Mouse (Mus musculus): Measurements from ENCODE around the gene Gipc3. TPM values are rescaled to one million over a fixed set of nuclear protein-coding genes. Genes with fewer than 3 reads are reported as not detected.
A peak's percentile ranks its signal among the peaks of the same experiment; 100 is the strongest.

Gene Gipc3
- polyA plus RNA-seq, 1 experiment: 0.82 TPM

DNA sequence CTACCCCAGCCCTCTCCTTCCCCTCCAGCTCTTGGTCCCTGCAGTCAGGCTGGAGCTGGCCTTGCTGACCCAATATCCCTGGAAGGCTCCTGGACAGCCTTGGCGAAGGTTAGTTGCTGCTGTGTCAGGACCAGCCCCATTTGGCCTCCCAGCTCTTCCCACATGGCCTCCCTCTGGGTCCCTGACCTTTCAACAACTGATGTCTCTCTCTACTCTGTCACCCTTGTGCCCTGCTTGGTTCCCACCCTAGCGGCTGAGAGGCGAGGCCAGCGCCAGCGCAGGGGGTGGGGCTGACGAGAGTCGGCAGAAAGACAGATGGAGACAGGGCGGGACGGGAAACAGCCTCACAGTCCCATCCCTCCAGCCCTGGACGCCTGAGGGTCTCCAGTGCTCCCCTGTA is 14.7 kb downstream of the Gipc3 start, which contains the start of gene Tbxa2r:
Gene Tbxa2r (plus strand): TSS at position 346 of the 400 bp plus-strand sequence.
- Histone ChIP-seq H3K4me3 (ENCODE audit: control insufficient read depth, insufficient read depth, low read length) (peak within 1 kb of the TSS; percentile 68), H3K36me3 (ENCODE audit: control insufficient read depth, insufficient read depth, low read length) (peaks cover 56% of the 10 kb centered on the region), H3K27ac (ENCODE audit: control insufficient read depth, insufficient read depth, low read length) (peak within 1 kb of the TSS; percentile 96), H3K4me1 (replicated peaks; ENCODE audit: control insufficient read depth, insufficient read depth, low read length) (peaks cover 61% of the 10 kb centered on the region), H3K27me3 (ENCODE audit: control insufficient read depth, insufficient read depth, low read length) (no peaks in the 10 kb centered on the region)
- TF ChIP-seq POLR2A (IDR thresholded peaks at IDR 0.05; ENCODE audit: control insufficient read depth, extremely low read depth, insufficient read depth, low read length, poor library complexity) (peak; percentile 47; the same call in 1 of the 2 replicates), CTCF (IDR thresholded peaks at IDR 0.05; ENCODE audit: borderline replicate concordance, control insufficient read depth, extremely low read depth, insufficient read depth, low read length, poor library complexity) (peak; percentile 65; the same call in 1 of the 2 replicates)
- 2% methylated on average over 10 of the region's 10 CpGs for WGBS
- DNase-seq: peak; percentile 88

DNA sequence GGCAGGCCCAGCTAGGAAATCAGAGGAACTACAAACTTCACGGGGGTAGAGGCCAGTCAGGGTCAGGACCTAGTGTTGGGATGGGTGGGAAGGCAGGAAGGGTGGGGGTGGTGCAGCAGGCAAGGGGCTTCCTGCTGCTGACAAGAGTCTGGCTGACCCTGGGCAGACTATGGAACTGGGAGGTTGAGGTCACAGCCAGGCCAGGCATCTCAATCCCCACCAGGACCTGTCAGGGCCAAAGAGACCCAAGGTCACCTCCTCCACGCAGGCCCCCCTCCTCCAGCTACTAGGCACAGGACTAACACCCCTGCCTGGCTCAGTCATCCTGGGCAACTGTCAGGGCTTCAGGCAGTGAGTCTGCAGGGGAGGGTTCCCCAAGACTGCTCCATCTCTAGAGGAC is 15.1 kb downstream of the Gipc3 start:
- DNase-seq: no peak
- H3K4me3 ChIP-seq (ENCODE audit: control insufficient read depth, insufficient read depth, low read length): peak overlapping the region; percentile 68
- 48% methylated on average over 2 of the region's 2 CpGs for WGBS
- peaks cover 60% of the 10 kb centered on the region for H3K4me1 ChIP-seq (replicated peaks; ENCODE audit: control insufficient read depth, insufficient read depth, low read length)
- no peaks in the 10 kb centered on the region for H3K27me3 ChIP-seq (ENCODE audit: control insufficient read depth, insufficient read depth, low read length)
- no peak for TF ChIP-seq POLR2A (IDR thresholded peaks at IDR 0.05; ENCODE audit: control insufficient read depth, extremely low read depth, insufficient read depth, low read length, poor library complexity)
- no peak for TF ChIP-seq CTCF (IDR thresholded peaks at IDR 0.05; ENCODE audit: borderline replicate concordance, control insufficient read depth, extremely low read depth, insufficient read depth, low read length, poor library complexity)
- peak overlapping the region; percentile 96 for H3K27ac ChIP-seq (ENCODE audit: control insufficient read depth, insufficient read depth, low read length)
- H3K36me3 ChIP-seq (ENCODE audit: control insufficient read depth, insufficient read depth, low read length): peaks cover 56% of the 10 kb centered on the region

DNA sequence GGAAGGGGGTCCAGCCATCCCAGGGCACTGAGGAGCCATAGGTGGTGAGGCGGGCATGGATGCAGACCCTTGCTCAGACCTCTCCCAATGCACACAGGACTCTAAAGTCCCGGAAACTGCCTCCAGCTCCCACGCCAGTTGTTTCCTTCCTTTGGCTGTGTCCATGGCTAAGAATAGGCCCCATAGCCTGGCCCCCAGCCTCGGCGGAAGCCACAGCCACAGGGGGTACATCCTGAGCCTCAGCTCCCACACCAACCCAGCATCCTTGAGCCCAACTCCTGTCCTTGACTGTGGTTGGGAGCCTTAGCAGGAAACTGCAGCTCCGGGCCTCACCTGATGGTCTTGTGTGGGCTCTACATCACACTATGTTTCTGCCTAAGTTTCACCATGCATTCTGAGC is 16.2 kb downstream of the Gipc3 start:
- DNase-seq: no peak
- peak overlapping the region; percentile 20 for H3K27ac ChIP-seq (ENCODE audit: control insufficient read depth, insufficient read depth, low read length)
- 15% methylated on average over 6 of the region's 6 CpGs for WGBS

DNA sequence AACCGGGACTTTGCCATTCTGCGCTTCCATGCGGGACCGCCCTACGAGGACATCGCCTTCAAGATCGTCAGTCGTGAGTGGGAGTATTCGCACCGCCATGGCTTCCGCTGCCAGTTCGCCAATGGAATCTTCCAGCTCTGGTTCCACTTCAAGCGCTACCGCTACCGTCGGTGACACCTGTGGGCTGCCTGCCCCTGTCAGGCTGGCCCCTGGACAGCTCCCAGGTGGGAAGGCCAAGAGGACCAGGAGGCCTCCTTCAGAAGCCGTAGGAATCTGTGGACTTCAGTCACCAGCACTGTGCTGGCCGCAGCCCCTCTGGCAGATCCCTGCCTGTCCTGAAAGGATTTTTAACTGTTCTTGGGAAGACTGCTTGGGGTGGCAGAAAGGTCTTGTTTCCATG is 17.3 kb downstream of the Gipc3 start:
- WGBS: 97% methylated on average over 18 of the region's 18 CpGs
- no peak overlapping the region for H3K27ac ChIP-seq (ENCODE audit: control insufficient read depth, insufficient read depth, low read length)
- H3K4me3 ChIP-seq (ENCODE audit: control insufficient read depth, insufficient read depth, low read length): no peak overlapping the region
- peaks cover 48% of the 10 kb centered on the region for H3K36me3 ChIP-seq (ENCODE audit: control insufficient read depth, insufficient read depth, low read length)
- H3K27me3 ChIP-seq (ENCODE audit: control insufficient read depth, insufficient read depth, low read length): no peaks in the 10 kb centered on the region
- TF ChIP-seq POLR2A (IDR thresholded peaks at IDR 0.05; ENCODE audit: control insufficient read depth, extremely low read depth, insufficient read depth, low read length, poor library complexity) (no peak), CTCF (IDR thresholded peaks at IDR 0.05; ENCODE audit: borderline replicate concordance, control insufficient read depth, extremely low read depth, insufficient read depth, low read length, poor library complexity) (no peak)
- H3K4me1 ChIP-seq (replicated peaks; ENCODE audit: control insufficient read depth, insufficient read depth, low read length): peaks cover 48% of the 10 kb centered on the region
- DNase-seq: no peak

More for the DNA sequence above, 16.2 kb downstream of the Gipc3 start:
- Histone ChIP-seq H3K36me3 (ENCODE audit: control insufficient read depth, insufficient read depth, low read length) (peaks cover 52% of the 10 kb centered on the region), H3K27me3 (ENCODE audit: control insufficient read depth, insufficient read depth, low read length) (no peaks in the 10 kb centered on the region), H3K4me1 (replicated peaks; ENCODE audit: control insufficient read depth, insufficient read depth, low read length) (peaks cover 54% of the 10 kb centered on the region), H3K4me3 (ENCODE audit: control insufficient read depth, insufficient read depth, low read length) (no peak overlapping the region)
- TF ChIP-seq CTCF (IDR thresholded peaks at IDR 0.05; ENCODE audit: borderline replicate concordance, control insufficient read depth, extremely low read depth, insufficient read depth, low read length, poor library complexity): no peak
- no peak for TF ChIP-seq POLR2A (IDR thresholded peaks at IDR 0.05; ENCODE audit: control insufficient read depth, extremely low read depth, insufficient read depth, low read length, poor library complexity)

DNA sequence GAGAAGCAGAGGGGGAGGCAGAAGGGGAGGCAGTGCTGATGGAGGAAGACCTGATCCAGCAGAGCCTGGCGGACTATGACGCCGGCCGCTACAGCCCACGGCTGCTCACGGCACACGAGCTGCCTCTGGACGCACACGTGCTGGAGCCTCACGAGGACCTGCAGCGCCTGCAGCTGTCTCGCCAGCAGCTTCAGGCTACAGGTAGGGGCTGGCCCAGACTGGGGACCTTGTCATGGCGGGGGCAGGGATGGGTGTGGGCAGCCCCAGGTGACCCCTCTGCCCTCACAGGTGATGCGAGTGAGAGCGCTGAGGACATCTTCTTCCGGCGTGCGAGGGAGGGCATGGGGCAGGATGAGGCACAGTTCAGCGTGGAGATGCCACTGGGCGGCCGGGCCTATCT is 17.9 kb downstream of the Gipc3 start:
- H3K27me3 ChIP-seq (ENCODE audit: control insufficient read depth, insufficient read depth, low read length): no peaks in the 10 kb centered on the region
- H3K36me3 ChIP-seq (ENCODE audit: control insufficient read depth, insufficient read depth, low read length): peaks cover 48% of the 10 kb centered on the region
- DNase-seq: no peak
- no peak overlapping the region for H3K4me3 ChIP-seq (ENCODE audit: control insufficient read depth, insufficient read depth, low read length)
- peaks cover 42% of the 10 kb centered on the region for H3K4me1 ChIP-seq (replicated peaks; ENCODE audit: control insufficient read depth, insufficient read depth, low read length)
- 95% methylated on average over 21 of the region's 21 CpGs for WGBS
- no peak for TF ChIP-seq POLR2A (IDR thresholded peaks at IDR 0.05; ENCODE audit: control insufficient read depth, extremely low read depth, insufficient read depth, low read length, poor library complexity)
- TF ChIP-seq CTCF (IDR thresholded peaks at IDR 0.05; ENCODE audit: borderline replicate concordance, control insufficient read depth, extremely low read depth, insufficient read depth, low read length, poor library complexity): no peak
- no peak overlapping the region for H3K27ac ChIP-seq (ENCODE audit: control insufficient read depth, insufficient read depth, low read length)

DNA sequence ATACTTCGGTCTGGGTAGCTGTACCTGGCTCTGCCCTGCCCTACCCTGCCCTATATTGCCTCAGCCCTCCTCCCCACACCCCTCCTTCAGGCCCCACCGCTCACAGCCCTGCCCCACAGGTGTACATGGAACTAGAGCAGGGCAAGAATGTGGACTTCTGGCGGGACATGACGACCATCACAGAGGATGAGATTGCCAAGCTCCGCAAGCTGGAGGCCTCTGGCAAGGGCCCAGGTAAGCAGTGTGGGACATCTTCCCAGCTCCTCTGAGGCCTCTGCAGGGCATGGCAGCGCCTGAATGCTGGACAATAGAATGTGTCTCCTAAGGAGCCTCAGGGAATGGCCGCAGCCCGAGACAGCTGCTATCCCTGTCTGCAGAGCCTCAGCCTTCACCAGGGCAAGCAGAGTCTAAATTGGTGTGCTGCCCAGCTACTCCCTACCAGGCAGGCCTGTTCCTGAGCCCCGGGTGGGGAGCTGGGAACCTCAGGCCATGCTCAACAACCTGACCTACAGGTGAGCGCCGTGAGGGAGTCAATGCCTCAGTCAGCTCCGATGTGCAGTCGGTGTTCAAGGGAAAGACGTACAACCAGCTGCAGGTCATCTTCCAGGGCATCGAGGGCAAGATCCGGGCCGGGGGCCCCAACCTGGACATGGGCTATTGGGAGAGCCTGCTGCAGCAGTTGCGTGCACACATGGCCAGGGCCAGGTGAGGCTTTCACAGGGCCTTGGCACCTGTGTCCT is 19.1 kb downstream of the Gipc3 start:
- no peak for DNase-seq
- TF ChIP-seq POLR2A (IDR thresholded peaks at IDR 0.05; ENCODE audit: control insufficient read depth, extremely low read depth, insufficient read depth, low read length, poor library complexity): no peak
- TF ChIP-seq CTCF (IDR thresholded peaks at IDR 0.05; ENCODE audit: borderline replicate concordance, control insufficient read depth, extremely low read depth, insufficient read depth, low read length, poor library complexity): no peak
- H3K27me3 ChIP-seq (ENCODE audit: control insufficient read depth, insufficient read depth, low read length): no peaks in the 10 kb centered on the region
- H3K4me3 ChIP-seq (ENCODE audit: control insufficient read depth, insufficient read depth, low read length): no peak overlapping the region
- no peak overlapping the region for H3K27ac ChIP-seq (ENCODE audit: control insufficient read depth, insufficient read depth, low read length)
- peaks cover 48% of the 10 kb centered on the region for H3K36me3 ChIP-seq (ENCODE audit: control insufficient read depth, insufficient read depth, low read length)
- H3K4me1 ChIP-seq (replicated peaks; ENCODE audit: control insufficient read depth, insufficient read depth, low read length): peaks cover 43% of the 10 kb centered on the region
- 97% methylated on average over 18 of the region's 18 CpGs for WGBS

Data from thymus, adult 2 months (tissue).